Mouse (Mus musculus): ENCODE data around the gene Pctp. TPM values are rescaled to one million over a fixed set of nuclear protein-coding genes. Genes with fewer than 3 reads are reported as not detected.

The Pctp gene
- total and polyA plus RNA-seq, 2 experiments from 2014 or later = 0.60 to 0.85 TPM

DNA sequence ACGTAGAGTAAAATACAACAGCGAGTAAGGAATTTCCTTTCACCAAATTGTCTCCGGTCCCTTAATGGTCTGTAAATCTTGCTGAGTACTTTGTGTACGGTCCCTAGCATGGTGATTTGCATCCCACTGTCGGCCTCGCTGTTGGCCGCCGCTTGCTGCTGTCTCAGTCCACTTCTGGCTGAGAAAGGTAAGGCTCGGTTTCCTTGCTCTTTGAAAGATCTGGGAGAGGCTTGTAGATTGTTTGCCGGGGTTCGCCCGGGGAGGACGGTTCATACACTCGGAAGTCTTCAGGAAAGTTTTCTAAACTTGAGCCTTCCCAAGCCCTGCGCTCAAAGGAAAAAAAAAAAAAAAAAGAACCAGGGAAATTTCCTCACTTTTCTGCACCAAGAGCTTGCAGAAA, 27.9 kb upstream of the Pctp start:
- peaks cover 7% of the 10 kb centered on the region; the same call in 1 of the 2 replicates for H3K27me3 ChIP-seq (ENCODE audit: insufficient read depth, low read length)
- WGBS = 4% methylated on average over 15 of the region's 15 CpGs
- no peak for TF ChIP-seq CTCF (IDR thresholded peaks at IDR 0.05)
- no peaks in the 10 kb centered on the region; the same call in 1 of the 2 replicates for H3K4me1 ChIP-seq (ENCODE audit: insufficient read depth, low read length)
- no peaks in the 10 kb centered on the region for H3K36me3 ChIP-seq (ENCODE audit: insufficient read depth, low read length)
- no peak overlapping the region for H3K27ac ChIP-seq (ENCODE audit: low read depth, low read length)
- H3K4me2 ChIP-seq (ENCODE audit: low read depth, low read length, poor library complexity, severe bottlenecking) = peak overlapping the region; percentile 46
- DNase-seq (ENCODE audit: low spot score) = peak; percentile 77
- no peak for ATAC-seq (ENCODE audit: low FRiP score)
- H3K9me3 ChIP-seq (ENCODE audit: low read length) = no peaks in the 10 kb centered on the region
- H3K4me3 ChIP-seq (ENCODE audit: low read depth, low read length) = peak overlapping the region; percentile 30
- H3K9ac ChIP-seq (replicated peaks; ENCODE audit: low read length, poor library complexity, severe bottlenecking) = 0 out of 2 replicates have a peak overlapping the region, but pooled peaks have one; percentile 33

DNA sequence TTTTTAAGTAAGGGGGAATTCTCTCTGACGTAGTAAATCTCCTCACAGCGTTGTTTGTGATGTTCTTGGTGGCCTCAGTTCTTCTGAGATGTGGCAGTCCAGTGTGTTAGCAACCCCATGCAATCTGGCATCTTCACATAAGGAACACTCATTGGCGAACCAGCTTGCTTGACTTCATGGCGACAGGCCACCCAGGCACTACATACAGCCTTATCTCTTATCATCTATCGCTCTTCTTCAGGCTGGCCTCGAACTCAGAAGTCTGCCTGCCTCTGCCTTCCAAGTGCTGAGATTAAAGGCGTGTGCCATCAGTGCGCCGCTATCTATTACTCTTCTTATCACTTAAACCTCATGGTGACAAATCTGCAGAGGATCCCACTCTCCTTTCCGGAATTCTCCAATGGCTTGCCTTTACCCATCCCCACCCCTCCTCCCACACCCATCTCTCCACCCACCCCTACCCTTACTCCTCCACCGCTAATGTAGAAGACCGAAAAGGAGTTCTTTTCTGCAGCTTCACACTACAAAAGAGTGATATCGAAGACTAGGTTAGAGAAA, 27.2 kb upstream of the Pctp start, which contains the start of gene Tmem100:
Gene Tmem100 (plus strand): TSS at position 508 of the 558 bp plus-strand sequence.
- H3K4me3 ChIP-seq (ENCODE audit: low read depth, low read length) = peak within 1 kb of the TSS; percentile 30
- peak within 1 kb of the TSS; percentile 46 for H3K4me2 ChIP-seq (ENCODE audit: low read depth, low read length, poor library complexity, severe bottlenecking)
- H3K27me3 ChIP-seq (ENCODE audit: insufficient read depth, low read length) = peaks cover 7% of the 10 kb centered on the region; the same call in 1 of the 2 replicates
- ATAC-seq (ENCODE audit: low FRiP score) (no peak), DNase-seq (ENCODE audit: low spot score) (no peak)
- H3K4me1 ChIP-seq (ENCODE audit: insufficient read depth, low read length) = no peaks in the 10 kb centered on the region; the same call in 1 of the 2 replicates
- TF ChIP-seq CTCF (IDR thresholded peaks at IDR 0.05) = no peak
- 55% methylated on average over 13 of the region's 13 CpGs for WGBS
- H3K9me3 ChIP-seq (ENCODE audit: low read length) = no peaks in the 10 kb centered on the region
- H3K36me3 ChIP-seq (ENCODE audit: insufficient read depth, low read length) = no peaks in the 10 kb centered on the region
- no peak within 1 kb of the TSS for H3K27ac ChIP-seq (ENCODE audit: low read depth, low read length)
- peak within 1 kb of the TSS; percentile 33; the same call in 1 of the 2 replicates for H3K9ac ChIP-seq (replicated peaks; ENCODE audit: low read length, poor library complexity, severe bottlenecking)

DNA sequence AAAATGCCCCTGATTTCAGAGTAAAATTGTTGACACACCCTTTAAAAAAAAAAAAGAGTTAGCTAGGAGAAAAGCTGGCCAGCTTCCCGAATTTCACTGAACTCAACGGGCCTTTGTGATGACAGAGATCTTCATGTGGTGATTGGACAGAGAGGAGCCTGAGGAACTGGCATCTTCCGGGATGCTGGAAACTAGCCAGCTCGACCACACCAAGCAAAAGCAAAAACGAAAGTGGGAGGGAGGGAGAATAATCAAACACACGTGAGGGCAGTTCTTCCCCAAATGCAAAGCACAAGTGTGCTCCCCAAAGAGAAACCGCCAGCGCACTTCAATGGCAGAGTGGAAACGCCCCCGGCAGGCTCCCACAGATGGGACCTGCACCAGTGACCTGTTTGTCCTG, 26.7 kb upstream of the Pctp start:
- peak; percentile 75 for DNase-seq (ENCODE audit: low spot score)
- Histone ChIP-seq H3K4me2 (ENCODE audit: low read depth, low read length, poor library complexity, severe bottlenecking) (peak overlapping the region; percentile 36), H3K27ac (ENCODE audit: low read depth, low read length) (no peak overlapping the region), H3K36me3 (ENCODE audit: insufficient read depth, low read length) (no peaks in the 10 kb centered on the region), H3K9ac (replicated peaks; ENCODE audit: low read length, poor library complexity, severe bottlenecking) (no peak overlapping the region), H3K9me3 (ENCODE audit: low read length) (no peaks in the 10 kb centered on the region), H3K4me3 (ENCODE audit: low read depth, low read length) (0 out of 2 replicates have a peak overlapping the region, but pooled peaks have one; percentile 3), H3K4me1 (ENCODE audit: insufficient read depth, low read length) (no peaks in the 10 kb centered on the region; the same call in 1 of the 2 replicates), H3K27me3 (ENCODE audit: insufficient read depth, low read length) (peaks cover 7% of the 10 kb centered on the region; the same call in 1 of the 2 replicates)
- no peak for TF ChIP-seq CTCF (IDR thresholded peaks at IDR 0.05)
- WGBS = 37% methylated on average over 10 of the region's 10 CpGs
- ATAC-seq (ENCODE audit: low FRiP score) = no peak

DNA sequence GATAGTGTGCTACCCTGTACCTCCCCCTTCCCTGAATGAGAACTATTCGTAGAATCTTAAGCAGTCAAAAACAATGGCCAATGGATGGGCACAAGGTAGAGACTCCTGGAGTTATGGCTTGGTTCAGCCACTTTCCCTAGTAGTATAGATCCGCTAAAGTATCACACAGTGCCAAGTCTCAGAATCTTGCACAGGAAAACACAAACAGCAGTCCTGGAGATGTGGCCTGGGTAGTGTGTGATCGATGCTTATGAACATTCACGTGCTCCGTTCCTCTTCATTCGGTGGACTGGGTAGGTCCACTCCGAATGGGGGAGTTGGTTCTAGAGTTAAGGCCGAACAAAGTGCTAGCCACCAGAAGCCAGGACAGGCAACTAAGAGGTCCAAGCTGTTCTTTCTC, 26.1 kb upstream of the Pctp start:
- H3K9ac ChIP-seq (replicated peaks; ENCODE audit: low read length, poor library complexity, severe bottlenecking) = no peak overlapping the region
- TF ChIP-seq CTCF (IDR thresholded peaks at IDR 0.05) = no peak
- no peak for ATAC-seq (ENCODE audit: low FRiP score)
- no peaks in the 10 kb centered on the region for H3K36me3 ChIP-seq (ENCODE audit: insufficient read depth, low read length)
- H3K4me3 ChIP-seq (ENCODE audit: low read depth, low read length) = no peak overlapping the region
- WGBS = 92% methylated on average over 8 of the region's 8 CpGs
- H3K27ac ChIP-seq (ENCODE audit: low read depth, low read length) = no peak overlapping the region
- H3K27me3 ChIP-seq (ENCODE audit: insufficient read depth, low read length) = peaks cover 7% of the 10 kb centered on the region; the same call in 1 of the 2 replicates
- no peak overlapping the region for H3K4me2 ChIP-seq (ENCODE audit: low read depth, low read length, poor library complexity, severe bottlenecking)
- DNase-seq (ENCODE audit: low spot score) = no peak
- no peaks in the 10 kb centered on the region for H3K9me3 ChIP-seq (ENCODE audit: low read length)
- H3K4me1 ChIP-seq (ENCODE audit: insufficient read depth, low read length) = no peaks in the 10 kb centered on the region; the same call in 1 of the 2 replicates

DNA sequence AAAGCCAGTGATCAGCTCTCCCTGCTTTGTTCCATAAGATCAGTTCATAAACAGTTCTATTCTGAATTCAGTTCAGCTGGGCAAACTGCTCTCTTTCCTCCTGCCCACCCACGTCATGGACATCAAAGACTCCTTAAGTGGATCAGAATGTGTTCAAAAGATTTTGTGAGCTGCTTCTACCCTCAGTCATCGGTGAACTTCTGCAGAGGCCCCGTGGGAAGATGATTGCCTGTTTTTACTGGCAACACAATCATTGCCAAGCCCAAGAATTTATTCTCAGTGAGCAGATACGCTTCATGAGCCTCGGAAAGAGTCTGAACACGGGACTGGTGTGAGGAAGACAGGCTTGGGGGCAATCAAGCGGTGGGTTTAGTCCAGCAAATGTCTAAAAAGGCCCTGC, 24.5 kb upstream of the Pctp start:
- DNase-seq (ENCODE audit: low spot score) (no peak), ATAC-seq (ENCODE audit: low FRiP score) (no peak)
- H3K4me3 ChIP-seq (ENCODE audit: low read depth, low read length) = no peak overlapping the region
- H3K27me3 ChIP-seq (ENCODE audit: insufficient read depth, low read length) = peaks cover 7% of the 10 kb centered on the region; the same call in 1 of the 2 replicates
- no peak overlapping the region for H3K9ac ChIP-seq (replicated peaks; ENCODE audit: low read length, poor library complexity, severe bottlenecking)
- H3K9me3 ChIP-seq (ENCODE audit: low read length) = no peaks in the 10 kb centered on the region
- 36% methylated on average over 7 of the region's 7 CpGs for WGBS
- TF ChIP-seq CTCF (IDR thresholded peaks at IDR 0.05) = no peak
- H3K27ac ChIP-seq (ENCODE audit: low read depth, low read length) = no peak overlapping the region
- no peak overlapping the region for H3K4me2 ChIP-seq (ENCODE audit: low read depth, low read length, poor library complexity, severe bottlenecking)
- no peaks in the 10 kb centered on the region for H3K36me3 ChIP-seq (ENCODE audit: insufficient read depth, low read length)
- H3K4me1 ChIP-seq (ENCODE audit: insufficient read depth, low read length) = no peaks in the 10 kb centered on the region; the same call in 1 of the 2 replicates

DNA sequence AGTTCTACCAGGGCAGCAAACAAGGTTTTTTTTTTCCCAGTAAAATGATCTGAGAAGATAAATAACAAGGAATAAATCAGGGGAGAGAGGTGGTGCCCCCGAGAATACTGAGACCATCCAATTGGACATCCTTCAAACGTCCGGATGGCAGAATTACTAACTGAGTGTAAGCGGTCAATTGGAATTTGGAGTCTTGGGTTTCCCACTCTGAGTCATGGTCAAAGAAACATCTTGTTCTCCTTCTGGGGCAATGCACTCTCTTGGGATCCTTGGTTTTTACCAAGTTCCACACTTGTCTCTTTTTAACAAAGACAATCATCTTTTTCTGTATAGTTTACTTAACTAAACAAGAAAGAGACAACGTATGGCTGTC, 24.1 kb upstream of the Pctp start:
- Histone ChIP-seq H3K9me3 (ENCODE audit: low read length) (no peaks in the 10 kb centered on the region), H3K27me3 (ENCODE audit: insufficient read depth, low read length) (peaks cover 7% of the 10 kb centered on the region; the same call in 1 of the 2 replicates), H3K4me1 (ENCODE audit: insufficient read depth, low read length) (no peaks in the 10 kb centered on the region; the same call in 1 of the 2 replicates), H3K27ac (ENCODE audit: low read depth, low read length) (no peak overlapping the region), H3K4me2 (ENCODE audit: low read depth, low read length, poor library complexity, severe bottlenecking) (no peak overlapping the region), H3K4me3 (ENCODE audit: low read depth, low read length) (no peak overlapping the region), H3K9ac (replicated peaks; ENCODE audit: low read length, poor library complexity, severe bottlenecking) (no peak overlapping the region), H3K36me3 (ENCODE audit: insufficient read depth, low read length) (no peaks in the 10 kb centered on the region)
- ATAC-seq (ENCODE audit: low FRiP score) (no peak), DNase-seq (ENCODE audit: low spot score) (no peak)
- WGBS = 68% methylated on average over 5 of the region's 5 CpGs
- TF ChIP-seq CTCF (IDR thresholded peaks at IDR 0.05) = no peak

All from midbrain, postnatal 0 days (tissue).